Mouse (Mus musculus) cerebellum, adult 2 months (tissue): ENCODE measurements at regions not wholly inside any gene's neighbourhood (a gene's known extent, or its start where the extent isn't known, plus 50 kb on each side); places are given as distances from the start of the nearest gene placed in this dataset.

ENCODE experiments used
- DNase-seq, 2 experiments: peaks; one replicate each; pipeline ENCODE4 v3.0.0; 2021
- H3K27ac ChIP-seq: fragments of 200-500 bp; 2 replicates; pipeline ENCODE4 v1.5.1; 2012; ENCODE audit warnings: low read length, control low read depth, inconsistent platforms; ENCODE audit not compliant: insufficient read depth
- H3K27me3 ChIP-seq: fragments of 200-500 bp; 2 replicates; pipeline ENCODE4 v1.6.1; 2012; ENCODE audit warnings: inconsistent platforms, mild to moderate bottlenecking, low read length, moderate library complexity; ENCODE audit not compliant: control insufficient read depth, insufficient read depth
- H3K4me1 ChIP-seq: fragments of 200-500 bp; 2 replicates; pipeline ENCODE4 v1.6.1; 2011; ENCODE audit warnings: low read length; ENCODE audit not compliant: control insufficient read depth, insufficient read depth
- H3K4me3 ChIP-seq: fragments of 200-500 bp; replicated peaks from 2 replicates; pipeline ENCODE3; 2011; ENCODE audit warnings: mild to moderate bottlenecking, low read depth, low read length, control low read depth; ENCODE audit not compliant: insufficient read depth
- CTCF ChIP-seq: fragments of 200-500 bp; IDR thresholded peaks from 2 replicates; pipeline ENCODE4 v1.5.1; 2011; ENCODE audit warnings: low read depth, mild to moderate bottlenecking, control low read depth, low read length, moderate library complexity, borderline replicate concordance; ENCODE audit not compliant: insufficient read depth
- POLR2A ChIP-seq: fragments of 200-500 bp; IDR thresholded peaks from 2 replicates; pipeline ENCODE4 v1.6.1; 2011; ENCODE audit warnings: low read length, control low read depth, borderline replicate concordance; ENCODE audit not compliant: insufficient read depth
- WGBS: fragments of 180-500 bp; shearing (Covaris S2); methylation state at CpG from one replicate; pipeline ENCODE4 v1.1.7; 2018; 5-methylcytosine and 5-hydroxymethylcytosine counted together

- no peak for TF ChIP-seq POLR2A
- no peak for TF ChIP-seq CTCF
- 19% methylated on average over 5 of the region's 5 CpGs for WGBS
- no peaks in the 10 kb centered on the region for H3K4me1 ChIP-seq
- H3K27me3 ChIP-seq: no peaks in the 10 kb centered on the region
- no peak overlapping the region for H3K4me3 ChIP-seq
- DNase-seq: no peak
- H3K27ac ChIP-seq: no peak overlapping the region
These were observed 51.4 kb upstream of the Nxph1 start for GRCm38 (mm10) chr6:8896822-8897221.

- DNase-seq: no peak
- WGBS: 11% methylated on average over 7 of the region's 7 CpGs
- no peaks in the 10 kb centered on the region for H3K4me1 ChIP-seq
- H3K27me3 ChIP-seq: no peaks in the 10 kb centered on the region
- H3K4me3 ChIP-seq: no peak overlapping the region
- TF ChIP-seq POLR2A (no peak), CTCF (no peak)
- H3K27ac ChIP-seq: no peak overlapping the region
These were observed 50.9 kb upstream of the Nxph1 start for GRCm38 (mm10) chr6:8897334-8897733.

DNA sequence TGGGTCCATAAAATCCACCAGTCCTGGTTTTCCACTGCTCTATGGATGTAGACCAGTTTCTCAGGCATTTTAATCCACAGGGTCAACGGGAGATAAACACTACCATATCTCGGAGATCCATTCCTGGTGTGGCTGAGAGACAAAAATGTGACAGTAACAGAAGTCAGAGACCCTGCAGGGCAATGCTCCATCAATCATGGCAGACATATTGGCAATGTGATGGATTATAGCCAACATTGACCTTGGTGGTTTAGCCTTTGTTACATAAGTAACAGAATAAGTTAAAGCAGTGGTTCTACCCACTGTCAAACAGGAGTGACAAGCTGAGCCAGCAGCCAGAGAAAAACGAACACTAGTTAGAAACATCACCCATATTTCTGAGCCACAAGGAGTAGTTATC lies 50.0 kb upstream of the Nxph1 start:
- WGBS: 45% methylated on average over 3 of the region's 3 CpGs
- Histone ChIP-seq H3K27me3 (no peaks in the 10 kb centered on the region), H3K4me3 (no peak overlapping the region), H3K4me1 (no peaks in the 10 kb centered on the region), H3K27ac (no peak overlapping the region)
- TF ChIP-seq CTCF: no peak
- TF ChIP-seq POLR2A: no peak
- no peak for DNase-seq
